Mouse (Mus musculus) C2C12 (cell line): ENCODE measurements at regions not wholly inside any gene's neighbourhood (a gene's known extent, or its start where the extent isn't known, plus 50 kb on each side); places are given as distances from the start of the nearest gene placed in this dataset.

ENCODE experiments used
- H3K27me3 ChIP-seq: one replicate; pipeline ENCODE4 v1.6.1; 2011; ENCODE audit not compliant: control insufficient read depth, insufficient read depth, insufficient read length
- H3K36me3 ChIP-seq: one replicate; pipeline ENCODE4 v1.6.1; 2011; ENCODE audit not compliant: control insufficient read depth, insufficient read depth
- H3K4me3 ChIP-seq: one replicate; pipeline ENCODE4 v1.5.1; 2011; ENCODE audit warnings: mild to moderate bottlenecking, control low read depth; ENCODE audit not compliant: poor library complexity, insufficient read depth, severe bottlenecking
- H3K79me2 ChIP-seq: one replicate; pipeline ENCODE4 v1.6.1; 2011; ENCODE audit not compliant: control insufficient read depth, insufficient read depth
- H3K79me3 ChIP-seq: one replicate; pipeline ENCODE4 v1.6.1; 2011; ENCODE audit warnings: low read depth, control low read depth
- H3ac ChIP-seq: one replicate; pipeline ENCODE3; 2011; ENCODE audit warnings: low read depth; ENCODE audit not compliant: control insufficient read depth, insufficient read length
- CEBPB ChIP-seq: IDR thresholded peaks from one replicate; pipeline ENCODE4 v1.6.1; 2011; ENCODE audit warnings: low read depth, mild to moderate bottlenecking, control low read depth, moderate library complexity
- CTCF ChIP-seq: IDR thresholded peaks from one replicate; pipeline ENCODE4 v1.5.1; 2011; ENCODE audit not compliant: control insufficient read depth, insufficient read depth, insufficient read length
- FOSL1 ChIP-seq: IDR thresholded peaks from one replicate; pipeline ENCODE4 v1.8.0; 2011; ENCODE audit warnings: mild to moderate bottlenecking, low read length; ENCODE audit not compliant: poor library complexity, insufficient read depth, severe bottlenecking
- MAX ChIP-seq: IDR thresholded peaks from one replicate; pipeline ENCODE4 v1.6.1; 2011; ENCODE audit warnings: mild to moderate bottlenecking, control low read depth
- MYOD1 ChIP-seq: IDR thresholded peaks from one replicate; pipeline ENCODE4 v1.6.1; 2011; ENCODE audit warnings: low read depth; ENCODE audit not compliant: control insufficient read depth, insufficient read length
- MYOG ChIP-seq: IDR thresholded peaks from one replicate; pipeline ENCODE4 v1.6.1; 2011; ENCODE audit not compliant: control insufficient read depth, insufficient read length; ENCODE audit errors: extremely low read depth
- USF1 ChIP-seq: IDR thresholded peaks from one replicate; pipeline ENCODE4 v1.6.1; 2011; ENCODE audit warnings: low read depth, mild to moderate bottlenecking, control low read depth, moderate library complexity

GRCm38 (mm10) chr3:52618925-52619224 lies 350.7 kb downstream of the Foxo1 start:
- TF ChIP-seq CTCF: no peak
- TF ChIP-seq CEBPB: no peak
- TF ChIP-seq MAX: no peak
- Histone ChIP-seq H3K79me2 (no peaks in the 10 kb centered on the region), H3K79me3 (no peaks in the 10 kb centered on the region), H3K4me3 (no peak overlapping the region), H3K36me3 (no peaks in the 10 kb centered on the region), H3K27me3 (no peaks in the 10 kb centered on the region), H3ac (no peak overlapping the region)

- H3K79me3 ChIP-seq: no peaks in the 10 kb centered on the region
- no peaks in the 10 kb centered on the region for H3K79me2 ChIP-seq
- no peak overlapping the region for H3ac ChIP-seq
- no peak overlapping the region for H3K4me3 ChIP-seq
- H3K36me3 ChIP-seq: no peaks in the 10 kb centered on the region
- TF ChIP-seq MYOG (no peak), USF1 (no peak), MYOD1 (no peak), FOSL1 (no peak), MAX (no peak), CEBPB (no peak), CTCF (no peak)
- no peaks in the 10 kb centered on the region for H3K27me3 ChIP-seq
Observed at GRCm38 (mm10) chr3:52618212-52618924, 350.2 kb downstream of the Foxo1 start.

DNA sequence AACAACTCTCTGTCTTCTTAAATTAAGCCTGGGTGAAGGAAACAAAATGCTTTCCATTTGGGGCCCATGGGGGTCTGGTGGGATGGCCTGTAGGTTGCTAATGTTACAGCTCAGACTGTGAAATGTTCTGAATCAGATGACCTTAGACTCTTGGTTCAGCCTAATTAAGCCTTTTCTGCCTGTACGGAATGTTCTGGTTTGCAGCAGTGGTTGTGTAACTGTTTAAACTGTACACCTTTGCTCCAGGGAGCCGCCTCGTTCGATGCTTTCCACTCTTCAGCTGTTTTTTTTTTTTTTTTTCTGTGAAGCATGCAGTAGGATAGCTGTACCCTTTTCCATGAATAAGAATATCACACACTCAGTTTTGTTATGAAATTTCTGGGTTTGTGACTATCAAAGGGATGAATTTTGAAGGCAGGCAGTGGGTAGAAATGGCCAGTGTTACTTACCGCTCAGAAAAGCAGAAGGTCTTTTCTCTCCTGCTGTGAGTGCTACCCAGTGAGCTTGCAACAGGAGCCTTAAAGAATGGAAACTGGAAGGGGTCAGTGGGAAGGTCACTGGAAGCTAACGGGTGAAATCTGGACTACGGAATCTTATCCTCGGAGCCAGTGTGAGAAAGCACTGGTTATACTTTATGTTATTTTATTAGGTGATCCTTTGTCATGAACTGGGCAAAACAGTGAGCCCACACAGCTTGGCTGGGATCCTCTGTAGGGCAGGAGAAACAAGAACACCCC lies 349.4 kb downstream of the Foxo1 start:
- H3K79me2 ChIP-seq: no peaks in the 10 kb centered on the region
- H3K79me3 ChIP-seq: no peaks in the 10 kb centered on the region
- TF ChIP-seq MAX (no peak), FOSL1 (no peak), CEBPB (no peak), USF1 (no peak), MYOG (no peak), MYOD1 (no peak), CTCF (no peak)
- H3K27me3 ChIP-seq: no peaks in the 10 kb centered on the region
- no peak overlapping the region for H3ac ChIP-seq
- H3K36me3 ChIP-seq: no peaks in the 10 kb centered on the region
- H3K4me3 ChIP-seq: no peak overlapping the region

- no peak overlapping the region for H3ac ChIP-seq
- H3K79me2 ChIP-seq: no peaks in the 10 kb centered on the region
- H3K4me3 ChIP-seq: no peak overlapping the region
- TF ChIP-seq FOSL1: no peak
- H3K79me3 ChIP-seq: no peaks in the 10 kb centered on the region
- no peaks in the 10 kb centered on the region for H3K36me3 ChIP-seq
- H3K27me3 ChIP-seq: no peaks in the 10 kb centered on the region
Observed at GRCm38 (mm10) chr3:52611881-52612280, 343.7 kb downstream of the Foxo1 start.

DNA sequence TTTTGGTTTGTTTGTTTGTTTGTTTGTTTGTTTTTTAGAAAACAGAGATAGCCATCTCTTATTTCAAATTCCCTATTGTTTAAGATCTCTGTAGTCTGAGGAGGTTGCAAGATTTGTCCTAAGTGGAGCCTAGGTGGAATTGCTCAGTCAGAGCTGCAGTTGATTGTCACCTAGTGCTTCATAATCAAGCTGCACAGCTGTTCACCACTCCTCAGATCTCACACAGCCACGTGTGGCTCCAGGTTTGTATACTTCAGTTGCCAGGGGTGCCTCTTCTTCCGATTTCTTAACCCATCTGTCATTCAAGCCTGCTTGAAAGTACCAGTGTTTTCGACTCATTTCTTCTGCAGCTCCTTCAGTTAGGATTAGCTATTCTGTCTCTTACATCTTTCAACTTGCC lies 342.3 kb downstream of the Foxo1 start:
- Histone ChIP-seq H3K4me3 (no peak overlapping the region), H3ac (no peak overlapping the region), H3K36me3 (no peaks in the 10 kb centered on the region), H3K79me3 (no peaks in the 10 kb centered on the region), H3K79me2 (no peaks in the 10 kb centered on the region), H3K27me3 (no peaks in the 10 kb centered on the region)
- TF ChIP-seq CTCF (no peak), USF1 (no peak), MYOG (no peak), CEBPB (no peak), FOSL1 (no peak), MYOD1 (no peak), MAX (no peak)

- H3K36me3 ChIP-seq: no peaks in the 10 kb centered on the region
- no peaks in the 10 kb centered on the region for H3K79me2 ChIP-seq
- no peak overlapping the region for H3ac ChIP-seq
- peak; percentile 51 for TF ChIP-seq CEBPB
- no peak for TF ChIP-seq FOSL1
- TF ChIP-seq USF1: no peak
- no peaks in the 10 kb centered on the region for H3K79me3 ChIP-seq
- H3K27me3 ChIP-seq: no peaks in the 10 kb centered on the region
- H3K4me3 ChIP-seq: no peak overlapping the region
Observed at GRCm38 (mm10) chr3:52608086-52608426, 339.9 kb downstream of the Foxo1 start.
